In the genomic region with DNA sequence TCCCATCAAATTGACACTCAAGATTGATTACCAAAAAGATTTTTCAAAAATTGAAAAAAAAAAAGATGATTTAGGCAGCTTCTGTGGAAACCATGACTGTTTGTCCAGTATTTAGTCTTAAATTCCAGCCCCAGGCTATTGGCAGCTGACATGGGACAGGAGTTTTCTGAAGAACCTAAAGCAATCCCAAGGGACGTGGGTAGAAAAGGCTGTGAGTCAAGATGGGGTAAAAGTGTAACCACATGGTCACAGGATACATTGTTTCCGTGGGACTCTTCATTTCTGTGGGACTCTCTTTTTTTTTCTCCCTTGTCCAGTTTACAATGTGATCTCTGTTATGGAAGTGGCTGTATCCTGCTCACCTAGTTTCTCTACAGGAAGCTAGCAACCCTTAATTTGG, we compare ENCODE assay signal across 26 mouse cellular contexts.
DNase-seq lines count a peak whose midpoint lies in the region; TF ChIP-seq lines count a peak whose summit lies in the region.
"Had no signal": no experiment of that assay in that cellular context is flagged by ENCODE, and none has a peak within 500 bp of the region (broad histone marks: within the 10 kb centered on the region; RNA-seq: fewer than 3 reads in every experiment).

No protein-coding gene starts in this region.

- H3K4me3 ChIP-seq in CH12.LX (replicated peaks in 1 of 3; ENCODE audit: low read depth in 2 of 3, low read length in 2 of 3, poor library complexity in 1 of 3), result no peak overlapping the region
- H3K4me3 ChIP-seq: embryonic facial prominence, embryonic 12.5 days; embryonic facial prominence, embryonic 15.5 days; gastrocnemius, adult 2 months; heart, embryonic 10.5 days; heart, embryonic 13.5 days had no signal

- no peak for TF ChIP-seq POLR2A in CH12.LX (IDR thresholded peaks at IDR 0.05; ENCODE audit: low read depth, low read length)

- dilution Hi-C loops in CH12.LX (cut with MboI; ENCODE audit: extremely low pct_ligation_motif_present, extremely low pct_unique_long_range_greater_than_20kb, low sequenced_read_pairs), result no loop called here

- H3K9me3 ChIP-seq in CH12.LX (replicated peaks; ENCODE audit: low read length), result peaks cover 3% of the 10 kb centered on the region
- H3K9me3 ChIP-seq: embryonic facial prominence, embryonic 12.5 days; embryonic facial prominence, embryonic 15.5 days; heart, embryonic 10.5 days; heart, embryonic 13.5 days had no signal

- no peaks in the 10 kb centered on the region for H3K79me2 ChIP-seq in CH12.LX (replicated peaks; ENCODE audit: control insufficient read depth, extremely low read depth, insufficient read depth, poor library complexity, severe bottlenecking)

- TF ChIP-seq CTCF in CH12.LX (conservative IDR thresholded peaks at IDR 0.05 in 1 of 2, IDR thresholded peaks at IDR 0.05 in 1 of 2; ENCODE audit: low read depth in 2 of 2, low read length in 2 of 2), result no peak

- peaks cover 0 to 3% of the 10 kb centered on the region in 2 experiments; a peak in 1 of 4 replicates for H3K4me1 ChIP-seq in CH12.LX (ENCODE audit: control insufficient read depth in 1 of 2, insufficient read depth in 2 of 2)
- H3K4me1 ChIP-seq: embryonic facial prominence, embryonic 12.5 days; embryonic facial prominence, embryonic 15.5 days had no signal

- no peak overlapping the region for H3K27ac ChIP-seq in CH12.LX (ENCODE audit: insufficient read depth, low read depth)
- H3K27ac ChIP-seq: embryonic facial prominence, embryonic 12.5 days; embryonic facial prominence, embryonic 15.5 days; gastrocnemius, adult 2 months; heart, embryonic 10.5 days; heart, embryonic 13.5 days; hindbrain, embryonic 14.5 days; hindbrain, postnatal 0 days had no signal

- H3K36me3 ChIP-seq in CH12.LX (replicated peaks in 1 of 2; ENCODE audit: control insufficient read depth in 1 of 2, insufficient read depth in 1 of 2, low read length in 1 of 2), result no peaks in the 10 kb centered on the region
- H3K36me3 ChIP-seq: embryonic facial prominence, embryonic 12.5 days; embryonic facial prominence, embryonic 15.5 days; G1E; heart, embryonic 10.5 days; heart, embryonic 13.5 days had no signal

- H3K4me2 ChIP-seq in CH12.LX (ENCODE audit: insufficient read depth, low read depth, poor library complexity, severe bottlenecking), result no peak overlapping the region
- H3K4me2 ChIP-seq: embryonic facial prominence, embryonic 12.5 days; embryonic facial prominence, embryonic 15.5 days; heart, embryonic 13.5 days; hindbrain, embryonic 14.5 days had no signal

- in situ Hi-C loops in CH12.LX (cut with MboI; ENCODE audit: low pct_ligation_motif_present, low pct_unique_long_range_greater_than_20kb, low sequenced_read_pairs), result no loop called here

- TF ChIP-seq EP300 in CH12.LX (IDR thresholded peaks at IDR 0.05; ENCODE audit: low read length), result no peak

- H3K27me3 ChIP-seq in CH12.LX (replicated peaks), result no peaks in the 10 kb centered on the region
- H3K27me3 ChIP-seq: embryonic facial prominence, embryonic 12.5 days; embryonic facial prominence, embryonic 15.5 days; heart, embryonic 13.5 days; Patski had no signal

- TF ChIP-seq RAD21 in CH12.LX (IDR thresholded peaks at IDR 0.05; ENCODE audit: low read depth, low read length), result no peak

- DNase-seq in 3T3-L1 (ENCODE audit: low read depth, low spot score), result peak; percentile 96
- DNase-seq in CH12.LX (ENCODE audit: extremely low read depth), result peak; percentile 21
- DNase-seq in adipocyte (ENCODE audit: low spot score), result peak; percentile 62
- no peak for DNase-seq in testis, postnatal 14 days (ENCODE audit: low spot score)
- no peak for DNase-seq in B cell, adult 2 months
- DNase-seq in frontal cortex, postnatal 36 days (ENCODE audit: low spot score in 2 of 2), result no peak
- DNase-seq: adrenal gland, adult 2 months; adrenal gland, postnatal 14 days; cerebellum, adult 11 months; cerebellum, adult 2 months; cerebellum, adult 9-11 months; cerebellum, postnatal 25 days; gastrocnemius, adult 2 months; gastrocnemius, postnatal 14 days; heart, adult 18-20 months; heart, postnatal 14 days; heart, postnatal 4 days; kidney, adult 18-20 months had no signal

- no peak overlapping the region for H3K9ac ChIP-seq in CH12.LX (ENCODE audit: insufficient read depth, low read depth)
- H3K9ac ChIP-seq: embryonic facial prominence, embryonic 12.5 days; embryonic facial prominence, embryonic 15.5 days; heart, embryonic 13.5 days; hindbrain, embryonic 14.5 days had no signal

TF ChIP-seq in CH12.LX, 34 proteins besides CTCF, POLR2A, EP300 and RAD21:
- TF ChIP-seq ZKSCAN1 (IDR thresholded peaks at IDR 0.05; ENCODE audit: borderline replicate concordance, low read depth, low read length) (no peak), SIN3A (IDR thresholded peaks at IDR 0.05; ENCODE audit: low read length) (no peak), HCFC1 (IDR thresholded peaks at IDR 0.05; ENCODE audit: low read depth, low read length) (no peak), MYC (IDR thresholded peaks at IDR 0.05; ENCODE audit: low read depth, low read length) (no peak), MEF2A (IDR thresholded peaks at IDR 0.05; ENCODE audit: borderline replicate concordance, low read depth, low read length) (no peak), UBTF (IDR thresholded peaks at IDR 0.05; ENCODE audit: low read depth, low read length) (no peak), SMC3 (IDR thresholded peaks at IDR 0.05; ENCODE audit: low read depth, low read length) (no peak), GABPA (IDR thresholded peaks at IDR 0.05; ENCODE audit: insufficient replicate concordance, low read depth, low read length) (no peak), NELFE (IDR thresholded peaks at IDR 0.05; ENCODE audit: low read depth, low read length) (no peak), USF2 (conservative IDR thresholded peaks at IDR 0.05; ENCODE audit: low read depth, low read length) (no peak), MAX (IDR thresholded peaks at IDR 0.05; ENCODE audit: low read length) (no peak), TCF12 (IDR thresholded peaks at IDR 0.05; ENCODE audit: low read depth, low read length) (no peak)

Comparison
In these comparisons a context has a peak if more than half of its experiments do, and no peak if none do; other contexts are left out.
1. DNase-seq: peak in 3T3-L1 (single experiment), CH12.LX (single experiment) and adipocyte (single experiment); none in testis, postnatal 14 days (single experiment), B cell, adult 2 months (0 of 2) and frontal cortex, postnatal 36 days (0 of 2).